Mouse (Mus musculus) CH12.LX (cell line): ENCODE results near the gene Tada1. TPM values are rescaled to one million over a fixed set of nuclear protein-coding genes. Genes with fewer than 3 reads are reported as not detected.

Experiments used
- DNase-seq: peaks from one replicate; pipeline ENCODE4 v3.0.0-alpha.2; 2013; ENCODE audit errors: extremely low read depth
- H3K27ac ChIP-seq: 2 replicates; pipeline ENCODE4 v1.5.1; 2012; ENCODE audit warnings: low read depth, mild to moderate bottlenecking, control low read depth, moderate library complexity; ENCODE audit not compliant: insufficient read depth
- H3K27me3 ChIP-seq: replicated peaks from 2 replicates; pipeline ENCODE3; 2012; ENCODE audit warnings: inconsistent platforms
- H3K36me3 ChIP-seq, 2 experiments: replicated peaks in 1 of 2; 2 replicates each; pipeline versions ENCODE3 to v1.6.1; 2012; ENCODE audit warnings: inconsistent platforms in 1 of 2, low read length in 1 of 2, mild to moderate bottlenecking in 1 of 2, mixed read lengths in 1 of 2, moderate library complexity in 1 of 2; ENCODE audit not compliant: control insufficient read depth in 1 of 2, insufficient read depth in 1 of 2
- H3K4me1 ChIP-seq, 2 experiments: 2 replicates each; pipeline ENCODE4 v1.6.1; 2012; ENCODE audit warnings: inconsistent platforms in 1 of 2, moderate library complexity in 1 of 2; ENCODE audit not compliant: insufficient read depth in 2 of 2, control insufficient read depth in 1 of 2
- H3K4me2 ChIP-seq: 2 replicates; pipeline ENCODE4 v1.6.1; 2012; ENCODE audit warnings: low read depth, mild to moderate bottlenecking, control low read depth; ENCODE audit not compliant: poor library complexity, insufficient read depth, severe bottlenecking
- H3K4me3 ChIP-seq, 3 experiments: fragments of 150-350 bp in 1 of 3; sonication (generic) in 1 of 3; replicated peaks in 1 of 3; 2 replicates each; pipeline versions ENCODE3 to v1.5.1; 2011 to 2012; ENCODE audit warnings: low read depth in 2 of 3, low read length in 2 of 3, mild to moderate bottlenecking in 2 of 3, moderate library complexity in 2 of 3, control low read depth in 1 of 3, improper control_type of control experiment in 1 of 3, inconsistent platforms in 1 of 3, mixed read lengths in 1 of 3; ENCODE audit not compliant: poor library complexity in 1 of 3
- H3K79me2 ChIP-seq: replicated peaks from 2 replicates; pipeline ENCODE4 v1.6.1; 2012; ENCODE audit warnings: mild to moderate bottlenecking, moderate library complexity; ENCODE audit not compliant: control insufficient read depth, poor library complexity, insufficient read depth, severe bottlenecking; ENCODE audit errors: extremely low read depth
- H3K9ac ChIP-seq: 2 replicates; pipeline ENCODE4 v1.6.1; 2012; ENCODE audit warnings: low read depth, mild to moderate bottlenecking, control low read depth, moderate library complexity; ENCODE audit not compliant: insufficient read depth
- H3K9me3 ChIP-seq: replicated peaks from 2 replicates; pipeline ENCODE3; 2012; ENCODE audit warnings: low read length, inconsistent platforms, mixed read lengths
- BHLHE40 ChIP-seq: IDR thresholded peaks from 2 replicates; pipeline ENCODE4 v1.6.1; 2011; ENCODE audit warnings: mild to moderate bottlenecking, low read depth, low read length, improper control_type of control experiment
- CHD2 ChIP-seq: IDR thresholded peaks from 2 replicates; pipeline ENCODE4 v1.6.1; 2011; ENCODE audit warnings: low read length, improper control_type of control experiment
- E2F4 ChIP-seq: IDR thresholded peaks from 2 replicates; pipeline ENCODE4 v1.6.1; 2011; ENCODE audit warnings: low read depth, low read length, improper control_type of control experiment; ENCODE audit not compliant: insufficient replicate concordance
- EP300 ChIP-seq: IDR thresholded peaks from 2 replicates; pipeline ENCODE4 v1.6.1; 2011; ENCODE audit warnings: low read length, improper control_type of control experiment
- ETS1 ChIP-seq: conservative IDR thresholded peaks from 2 replicates; pipeline ENCODE4 v1.6.1; 2012; ENCODE audit warnings: low read depth, mild to moderate bottlenecking, inconsistent platforms, low read length, improper control_type of control experiment, moderate library complexity
- IRF4 ChIP-seq: IDR thresholded peaks from 2 replicates; pipeline ENCODE4 v1.6.1; 2014; ENCODE audit warnings: low read depth, mild to moderate bottlenecking, inconsistent platforms, low read length, improper control_type of control experiment
- MAFK ChIP-seq: IDR thresholded peaks from 2 replicates; pipeline ENCODE4 v1.6.1; 2011; ENCODE audit warnings: low read length, improper control_type of control experiment; ENCODE audit not compliant: insufficient replicate concordance
- MAX ChIP-seq: IDR thresholded peaks from 2 replicates; pipeline ENCODE4 v1.6.1; 2011; ENCODE audit warnings: low read length, improper control_type of control experiment
- MAZ ChIP-seq: IDR thresholded peaks from 2 replicates; pipeline ENCODE4 v1.6.1; 2012; ENCODE audit warnings: low read depth, mild to moderate bottlenecking, inconsistent platforms, low read length, improper control_type of control experiment, moderate library complexity
- MXI1 ChIP-seq: IDR thresholded peaks from 2 replicates; pipeline ENCODE4 v1.6.1; 2011; ENCODE audit warnings: mild to moderate bottlenecking, low read depth, low read length, improper control_type of control experiment
- MYC ChIP-seq: IDR thresholded peaks from 2 replicates; pipeline ENCODE4 v1.6.1; 2011; ENCODE audit warnings: low read depth, mild to moderate bottlenecking, improper control_type of control experiment, low read length
- NELFE ChIP-seq: IDR thresholded peaks from 2 replicates; pipeline ENCODE4 v1.6.1; 2011; ENCODE audit warnings: low read depth, low read length, improper control_type of control experiment
- POLR2A ChIP-seq: IDR thresholded peaks from 2 replicates; pipeline ENCODE4 v1.6.1; 2011; ENCODE audit warnings: low read depth, mild to moderate bottlenecking, improper control_type of control experiment, low read length
- POLR2AphosphoS2 ChIP-seq: IDR thresholded peaks from 2 replicates; pipeline ENCODE4 v1.6.1; 2011; ENCODE audit warnings: low read depth, low read length, improper control_type of control experiment
- RAD21 ChIP-seq: IDR thresholded peaks from 2 replicates; pipeline ENCODE4 v1.6.1; 2011; ENCODE audit warnings: low read depth, mild to moderate bottlenecking, low read length, improper control_type of control experiment, moderate library complexity
- RCOR1 ChIP-seq: conservative IDR thresholded peaks from 2 replicates; pipeline ENCODE4 v1.6.1; 2012; ENCODE audit warnings: low read depth, mild to moderate bottlenecking, inconsistent platforms, low read length, improper control_type of control experiment
- SIN3A ChIP-seq: IDR thresholded peaks from 2 replicates; pipeline ENCODE4 v1.6.1; 2012; ENCODE audit warnings: low read length, improper control_type of control experiment, inconsistent platforms
- SMC3 ChIP-seq: IDR thresholded peaks from 2 replicates; pipeline ENCODE4 v1.6.1; 2011; ENCODE audit warnings: low read depth, low read length, improper control_type of control experiment
- TCF12 ChIP-seq: IDR thresholded peaks from 2 replicates; pipeline ENCODE4 v1.6.1; 2014; ENCODE audit warnings: low read depth, mild to moderate bottlenecking, inconsistent platforms, low read length, improper control_type of control experiment
- UBTF ChIP-seq: IDR thresholded peaks from 2 replicates; pipeline ENCODE4 v1.6.1; 2012; ENCODE audit warnings: low read depth, mild to moderate bottlenecking, inconsistent platforms, low read length, improper control_type of control experiment, moderate library complexity
- ZC3H11A ChIP-seq: IDR thresholded peaks from 2 replicates; pipeline ENCODE4 v1.6.1; 2012; ENCODE audit warnings: low read depth, mild to moderate bottlenecking, inconsistent platforms, low read length, improper control_type of control experiment
- ZKSCAN1 ChIP-seq: IDR thresholded peaks from 2 replicates; pipeline ENCODE4 v1.6.1; 2012; ENCODE audit warnings: low read depth, inconsistent platforms, low read length, improper control_type of control experiment, borderline replicate concordance
- ZMIZ1 ChIP-seq: IDR thresholded peaks from 2 replicates; pipeline ENCODE4 v1.6.1; 2012; ENCODE audit warnings: low read depth, mild to moderate bottlenecking, inconsistent platforms, low read length, improper control_type of control experiment
- ZNF384 ChIP-seq: IDR thresholded peaks from 2 replicates; pipeline ENCODE4 v1.6.1; 2012; ENCODE audit warnings: low read depth, low read length, improper control_type of control experiment, inconsistent platforms
- dilution Hi-C: fragments of 300-500 bp; cut with MboI; formaldehyde crosslinking; loops from 2 replicates; pipeline ENCODE4 v1.14.3; 2020; ENCODE audit warnings: low sequenced_read_pairs; ENCODE audit not compliant: extremely low pct_unique_long_range_greater_than_20kb, extremely low pct_ligation_motif_present
- in situ Hi-C: fragments of 300-500 bp; cut with MboI; formaldehyde crosslinking; loops from 3 replicates; pipeline ENCODE4 v1.14.3; 2019; ENCODE audit warnings: low sequenced_read_pairs, low pct_ligation_motif_present, low pct_unique_long_range_greater_than_20kb, mixed read lengths
- polyA plus RNA-seq: library from polyadenylated mRNA; unstranded; fragments of >175 nt; gene quantifications from 2 replicates; pipeline ENCODE4 v1.2.1, GENCODE M21; 2012; ENCODE audit warnings: low read depth; ENCODE audit not compliant: insufficient read length
- total RNA-seq, 2 experiments: library from RNA; depleted of rRNA; stranded (reverse); fragments of 300-350 nt in 1 of 2; fragments of >200 nt in 1 of 2; gene quantifications; 2 replicates each; pipeline ENCODE4 v1.2.3; 2012 to 2014

Tada1 gene
- total and polyA plus RNA-seq, 3 experiments, result 46.3 to 80.1 (median 49.6) TPM

- TF ChIP-seq UBTF, result no peak
- TF ChIP-seq MAZ, result no peak
- no peak for TF ChIP-seq E2F4
- TF ChIP-seq EP300, result no peak
- no peak for TF ChIP-seq ZC3H11A
- no peak for TF ChIP-seq IRF4
- TF ChIP-seq ZKSCAN1, result no peak
- no peak for TF ChIP-seq MXI1
- TF ChIP-seq TCF12, result no peak
- no peak for TF ChIP-seq ZNF384
- no peak for TF ChIP-seq SMC3
- no peak for TF ChIP-seq MAX
- no peak for TF ChIP-seq RAD21
- no peak for TF ChIP-seq RCOR1
- TF ChIP-seq BHLHE40, result no peak
- TF ChIP-seq SIN3A, result no peak
- TF ChIP-seq MAFK, result no peak
- no peak for TF ChIP-seq ETS1
- DNase-seq, result no peak
- Histone ChIP-seq H3K4me1 (no peaks in the 10 kb centered on the region), H3K4me2 (no peak overlapping the region), H3K9me3 (no peaks in the 10 kb centered on the region), H3K27me3 (no peaks in the 10 kb centered on the region), H3K4me3 (no peak overlapping the region), H3K36me3 (peaks cover 31 to 72% of the 10 kb centered on the region in 2 experiments), H3K27ac (no peak overlapping the region), H3K79me2 (no peaks in the 10 kb centered on the region), H3K9ac (no peak overlapping the region)
- in situ Hi-C loops (no loop called here), dilution Hi-C loops (no loop called here)
These were observed 22.6 kb downstream of the Tada1 start for GRCm38 (mm10) chr1:166401455-166401854.

GRCm38 (mm10) chr1:166402003-166402402 is 23.1 kb downstream of the Tada1 start:
- no peaks in the 10 kb centered on the region for H3K4me1 ChIP-seq
- DNase-seq, result no peak
- no peak overlapping the region for H3K27ac ChIP-seq
- no peaks in the 10 kb centered on the region for H3K9me3 ChIP-seq
- in situ Hi-C loops, result no loop called here
- TF ChIP-seq POLR2AphosphoS2 (no peak), ZC3H11A (no peak), ZMIZ1 (no peak), E2F4 (no peak), POLR2A (no peak), CHD2 (no peak), ETS1 (no peak), ZKSCAN1 (no peak), MAZ (no peak), RAD21 (no peak), EP300 (no peak), MYC (no peak), RCOR1 (no peak), NELFE (no peak), BHLHE40 (no peak)
- TF ChIP-seq, all 38 proteins: peak for 0
- Histone ChIP-seq H3K4me2 (no peak overlapping the region), H3K36me3 (peaks cover 28 to 69% of the 10 kb centered on the region in 2 experiments), H3K4me3 (no peak overlapping the region), H3K79me2 (no peaks in the 10 kb centered on the region), H3K9ac (no peak overlapping the region), H3K27me3 (no peaks in the 10 kb centered on the region)
- dilution Hi-C loops, result no loop called here
